Mouse (Mus musculus) urinary bladder, postnatal 25 days (tissue): ENCODE measurements at regions not wholly inside any gene's neighbourhood (a gene's known extent, or its start where the extent isn't known, plus 50 kb on each side); places are given as distances from the start of the nearest gene placed in this dataset.
"Not testable (repeated sequence)": the region's sequence is repeated elsewhere in the genome, so short reads cannot be mapped to it uniquely, and the experiment has no call there.

Source experiments
- DNase-seq: peaks from one replicate; pipeline ENCODE4 v3.0.0; 2022; ENCODE audit warnings: low spot score

DNA sequence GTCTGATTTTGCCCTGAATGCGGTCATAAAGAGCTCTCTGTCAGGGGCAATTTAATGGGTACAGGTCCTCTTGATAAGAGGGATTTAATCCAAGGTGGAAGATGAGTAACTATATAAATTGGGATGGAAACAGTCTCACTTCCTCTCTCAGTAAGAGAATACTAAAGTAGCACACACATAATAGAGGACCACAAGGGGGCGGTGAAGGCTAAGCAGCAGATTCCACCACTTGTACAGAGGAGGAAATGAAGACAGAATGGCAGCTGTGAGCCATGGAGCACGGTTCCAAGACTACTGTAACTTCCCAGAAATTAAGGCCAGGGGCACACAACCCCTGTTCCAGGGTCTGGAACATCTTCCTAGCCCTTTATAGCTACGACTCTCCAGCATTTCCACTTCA, 262.6 kb upstream of the Ywhaq start:
- DNase-seq: peak; percentile 26

DNA sequence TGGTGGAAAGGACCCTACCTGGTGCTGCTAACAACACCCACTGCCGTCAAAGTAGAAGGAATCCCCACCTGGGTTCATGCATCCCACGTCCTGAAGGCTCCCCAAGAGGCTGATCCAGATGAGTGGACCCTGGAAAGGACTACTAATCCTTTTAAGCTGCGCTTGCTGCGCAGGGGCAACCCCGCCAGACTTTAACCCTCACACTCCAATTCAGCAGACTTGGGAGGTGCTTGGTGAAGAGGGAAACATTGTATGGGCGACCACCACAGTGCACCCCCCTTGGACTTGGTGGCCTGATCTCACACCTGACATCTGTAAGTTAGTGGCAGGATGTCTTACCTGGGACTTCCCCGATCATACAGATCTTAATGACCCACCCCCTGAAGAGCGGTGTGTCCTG, 231.9 kb upstream of the Ywhaq start:
- DNase-seq: not testable (repeated sequence)

DNA sequence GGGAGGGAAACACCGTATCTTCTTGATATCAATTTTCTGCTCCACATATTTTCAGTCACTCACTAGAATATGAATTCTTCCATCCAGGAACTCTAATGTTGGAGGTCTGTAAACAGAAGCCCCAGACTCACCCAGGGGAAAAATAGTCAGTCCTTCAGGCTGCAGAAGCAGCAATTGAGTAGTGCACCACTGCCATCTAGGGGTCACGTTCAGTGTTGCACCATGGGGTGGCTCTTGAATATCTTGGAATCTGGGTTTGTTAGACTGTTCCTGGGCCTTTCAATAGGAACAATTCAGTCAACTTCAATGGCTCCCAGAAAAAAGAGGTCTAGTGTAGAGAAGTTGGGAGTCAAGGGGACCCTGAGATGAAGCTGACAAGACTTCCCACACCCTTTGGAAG, 196.3 kb upstream of the Ywhaq start:
- peak; percentile 48 for DNase-seq

GRCm38 (mm10) chr12:21568415-21569040, 151.1 kb upstream of the Ywhaq start:
- no peak for DNase-seq

GRCm38 (mm10) chr12:21543962-21544361, 126.5 kb upstream of the Ywhaq start:
- DNase-seq: not testable (repeated sequence)

GRCm38 (mm10) chr12:21543153-21543894, 125.9 kb upstream of the Ywhaq start:
- DNase-seq: peak; percentile 59

GRCm38 (mm10) chr12:21531766-21532165, 114.3 kb upstream of the Ywhaq start:
- no peak for DNase-seq

DNA sequence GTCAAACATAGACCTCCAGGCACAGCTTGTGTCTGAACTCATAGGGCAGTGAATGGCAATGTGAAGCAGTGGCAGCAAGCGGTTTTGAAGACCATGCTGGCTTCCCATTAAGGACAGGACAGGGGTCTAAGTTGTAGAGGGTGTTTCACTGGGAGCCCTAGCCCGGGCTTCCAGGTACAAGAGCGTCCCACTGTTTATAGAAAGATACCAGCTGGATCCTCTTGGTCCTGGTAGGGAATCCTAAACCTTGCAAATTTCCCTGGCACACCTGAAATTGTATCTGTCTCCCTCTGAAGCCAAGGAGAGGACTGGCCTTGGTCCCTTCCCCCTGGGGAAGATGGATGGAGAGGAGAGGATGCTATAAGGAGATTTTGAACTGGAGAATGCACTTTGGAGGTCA, 111.9 kb upstream of the Ywhaq start:
- DNase-seq: not testable (repeated sequence)

DNA sequence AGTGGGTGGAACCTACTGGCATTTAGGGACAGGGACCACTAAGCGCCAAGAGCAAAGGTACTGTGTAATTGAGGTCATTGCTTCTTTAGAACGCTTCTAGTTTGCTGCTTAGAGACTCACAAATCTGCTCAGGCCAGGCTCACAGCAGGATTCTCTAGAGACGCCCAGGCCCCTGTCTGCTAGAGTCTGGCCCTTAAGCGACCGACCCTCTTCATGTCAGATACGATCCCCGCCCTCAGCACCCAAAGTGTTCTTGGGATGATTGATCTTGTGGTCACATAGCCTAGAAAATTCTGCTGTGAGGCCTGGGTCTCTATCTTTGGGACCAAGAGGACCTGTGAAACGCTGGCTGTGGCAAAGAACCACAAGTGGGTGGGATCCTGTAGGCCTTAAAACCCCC, 109.9 kb upstream of the Ywhaq start:
- DNase-seq: not testable (repeated sequence)

DNA sequence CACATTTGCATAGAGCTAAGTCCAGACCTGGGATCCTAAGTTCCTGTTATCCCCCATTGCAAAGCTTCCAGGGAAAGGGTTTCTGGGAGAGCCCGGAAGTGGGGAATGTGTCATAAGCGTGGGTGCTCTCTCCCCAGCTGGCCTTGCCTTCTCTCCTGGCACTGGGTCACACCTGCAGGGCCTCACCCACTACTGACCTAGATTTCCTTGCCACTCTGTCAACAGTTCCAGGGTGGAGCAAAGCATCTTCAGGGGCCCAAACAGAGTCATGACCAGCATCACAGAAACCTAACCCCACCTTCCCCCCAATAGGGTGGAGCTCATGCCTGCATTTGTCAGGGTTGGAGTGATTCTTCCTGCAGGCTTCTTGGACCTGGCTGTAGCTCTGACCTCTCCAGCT, 109.5 kb upstream of the Ywhaq start:
- not testable (repeated sequence) for DNase-seq

DNA sequence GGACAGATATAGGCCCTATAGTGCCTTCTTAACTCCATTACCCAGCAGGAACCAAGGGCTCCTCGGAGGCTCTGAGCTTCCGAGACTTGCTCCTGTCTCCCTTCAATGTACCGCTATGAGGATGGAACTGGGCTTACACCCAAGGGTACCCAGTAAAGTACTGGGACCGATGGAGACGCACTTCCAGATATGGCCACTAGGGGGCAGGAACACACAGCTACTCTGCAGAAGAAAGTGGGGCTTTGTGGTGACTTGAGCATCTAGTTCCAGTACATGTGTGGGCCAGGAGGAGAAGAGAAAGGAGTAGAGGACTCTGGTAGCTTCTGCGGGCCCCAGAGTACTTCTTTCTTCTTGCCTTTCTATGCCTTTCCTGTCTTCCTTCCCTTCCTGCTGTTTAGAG, 108.1 kb upstream of the Ywhaq start:
- not testable (repeated sequence) for DNase-seq

GRCm38 (mm10) chr12:21522621-21523020, 105.2 kb upstream of the Ywhaq start:
- DNase-seq: no peak

DNA sequence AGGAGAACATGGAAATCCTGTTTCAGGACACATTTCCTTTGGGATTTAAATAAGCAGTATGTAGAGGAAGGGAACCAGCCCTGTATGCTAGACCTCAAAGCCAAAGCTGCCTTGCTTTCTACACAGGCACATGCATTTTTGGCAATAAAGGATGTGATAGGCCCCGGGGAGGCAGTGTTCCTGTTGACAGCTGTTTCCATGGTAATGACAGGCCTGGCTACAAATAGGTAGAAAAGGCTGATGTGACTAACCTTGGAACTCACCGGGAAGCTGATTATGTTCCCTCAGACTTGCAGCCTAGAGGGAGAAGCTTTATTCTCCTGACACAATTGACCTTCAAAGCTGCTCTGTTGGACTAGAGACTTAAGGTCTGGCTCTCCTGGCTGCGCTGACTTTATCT, 101.6 kb upstream of the Ywhaq start:
- no peak for DNase-seq

DNA sequence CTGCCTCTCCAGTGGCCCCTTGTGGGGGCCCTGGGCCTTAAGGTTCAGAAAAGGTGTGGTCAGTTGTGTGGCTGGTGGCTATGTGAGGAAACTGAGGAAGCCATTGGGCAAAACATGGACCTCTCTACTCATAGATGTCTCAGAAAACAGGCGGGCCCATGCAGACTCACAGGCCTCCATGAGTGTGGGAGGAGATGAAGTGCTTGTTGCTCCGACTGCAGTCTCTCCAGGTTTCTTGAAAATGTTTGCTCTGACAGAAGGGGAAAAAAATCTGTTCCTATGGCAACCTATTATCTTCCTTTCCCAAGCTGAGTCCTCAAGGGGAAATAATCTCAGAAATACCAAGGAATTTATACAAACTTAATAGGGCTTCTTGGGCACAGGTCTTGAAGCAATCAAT, 95.3 kb upstream of the Ywhaq start:
- no peak for DNase-seq

- no peak for DNase-seq
Observed at GRCm38 (mm10) chr12:21511043-21511665, 93.7 kb upstream of the Ywhaq start.

DNA sequence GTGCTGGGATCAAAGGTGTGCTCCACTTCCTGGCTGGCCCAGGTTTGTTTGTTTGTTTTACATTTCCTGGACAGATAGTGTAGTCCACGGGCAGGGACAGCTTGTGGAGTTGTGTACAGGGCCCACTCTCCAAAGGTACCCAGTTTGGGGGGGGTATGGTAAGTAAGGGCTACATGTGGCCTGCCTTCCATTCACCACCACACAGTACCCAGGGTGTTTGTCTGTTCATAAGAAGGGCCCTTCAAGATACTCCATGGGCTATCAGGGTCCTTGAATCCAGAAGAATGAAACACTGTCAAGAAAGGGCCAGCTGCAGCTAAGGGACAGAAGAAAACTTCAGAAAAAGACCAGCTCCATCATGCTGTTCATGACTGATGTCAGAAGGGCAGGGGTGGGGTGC, 89.6 kb upstream of the Ywhaq start:
- no peak for DNase-seq

DNA sequence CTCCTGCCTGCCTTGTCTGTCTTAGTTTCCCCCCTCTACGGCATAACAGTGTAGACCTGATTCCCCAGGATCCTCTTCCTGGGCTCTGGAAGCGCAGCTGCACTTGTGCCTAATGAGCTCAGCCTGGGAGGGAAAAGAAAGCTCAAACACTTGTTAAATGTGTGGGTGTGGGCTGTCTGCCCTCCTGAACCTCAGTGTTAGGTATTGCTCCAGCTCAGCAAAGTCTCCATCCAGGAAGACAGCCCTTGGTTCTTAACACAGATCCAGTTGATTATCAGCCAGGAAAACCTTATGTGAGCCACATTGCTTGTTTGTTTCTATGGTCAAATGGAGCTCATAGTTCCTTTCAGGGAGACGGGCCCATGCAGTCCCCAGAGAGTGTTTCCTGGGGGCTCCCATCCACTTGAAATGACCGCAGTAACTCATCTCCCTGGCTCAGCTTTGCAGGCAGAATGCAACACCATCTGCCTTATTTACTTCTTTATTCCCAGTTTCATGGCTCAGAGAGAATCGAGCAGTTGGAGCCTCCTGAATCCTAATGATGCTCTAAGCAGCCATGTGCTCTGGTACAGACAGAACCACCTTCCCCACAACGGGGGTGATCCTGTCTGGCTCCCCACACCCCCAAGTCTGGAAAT, 88.4 kb upstream of the Ywhaq start:
- no peak for DNase-seq

DNA sequence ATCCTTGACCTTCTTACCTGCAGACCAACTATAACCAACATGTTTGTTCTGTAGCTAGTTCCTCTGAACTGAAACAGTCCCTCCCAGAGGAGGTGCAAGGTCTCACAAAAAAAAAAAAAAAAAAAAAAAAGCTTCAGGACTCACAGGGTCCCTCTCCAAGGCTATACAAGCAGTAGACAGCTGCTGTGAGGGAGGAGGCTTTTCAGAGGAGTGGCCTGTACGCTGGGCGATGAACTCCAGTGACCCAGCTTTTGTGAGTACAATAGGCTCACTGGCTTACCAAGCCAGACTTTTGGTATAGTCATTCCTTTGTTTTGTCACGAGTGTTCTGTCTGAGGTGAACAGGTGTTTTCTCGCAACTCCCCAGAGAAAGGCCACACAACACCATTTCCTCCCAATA, 85.8 kb upstream of the Ywhaq start:
- no peak for DNase-seq

DNA sequence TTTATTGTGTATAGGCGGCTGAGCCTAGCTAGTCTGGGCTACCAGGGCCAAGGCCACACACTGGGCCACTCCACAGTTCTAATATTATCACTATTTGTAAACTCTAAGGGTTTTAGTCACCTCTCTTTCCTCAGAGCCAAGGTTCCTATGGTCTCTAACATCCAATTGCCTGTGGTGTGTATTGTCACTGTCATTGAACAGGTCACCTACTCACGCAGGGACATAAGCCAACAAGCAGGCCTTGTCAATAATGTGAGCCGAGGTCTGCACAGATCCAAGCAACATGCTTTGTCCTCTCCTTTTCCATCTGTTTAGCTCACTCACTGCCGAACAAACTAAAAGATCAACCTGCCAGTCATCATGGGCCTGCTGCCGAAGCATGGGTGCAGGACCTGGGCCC, 79.5 kb upstream of the Ywhaq start:
- DNase-seq: no peak

GRCm38 (mm10) chr12:21495511-21495910, 78.1 kb upstream of the Ywhaq start:
- no peak for DNase-seq

GRCm38 (mm10) chr12:21493471-21493870, 76.0 kb upstream of the Ywhaq start:
- no peak for DNase-seq

DNA sequence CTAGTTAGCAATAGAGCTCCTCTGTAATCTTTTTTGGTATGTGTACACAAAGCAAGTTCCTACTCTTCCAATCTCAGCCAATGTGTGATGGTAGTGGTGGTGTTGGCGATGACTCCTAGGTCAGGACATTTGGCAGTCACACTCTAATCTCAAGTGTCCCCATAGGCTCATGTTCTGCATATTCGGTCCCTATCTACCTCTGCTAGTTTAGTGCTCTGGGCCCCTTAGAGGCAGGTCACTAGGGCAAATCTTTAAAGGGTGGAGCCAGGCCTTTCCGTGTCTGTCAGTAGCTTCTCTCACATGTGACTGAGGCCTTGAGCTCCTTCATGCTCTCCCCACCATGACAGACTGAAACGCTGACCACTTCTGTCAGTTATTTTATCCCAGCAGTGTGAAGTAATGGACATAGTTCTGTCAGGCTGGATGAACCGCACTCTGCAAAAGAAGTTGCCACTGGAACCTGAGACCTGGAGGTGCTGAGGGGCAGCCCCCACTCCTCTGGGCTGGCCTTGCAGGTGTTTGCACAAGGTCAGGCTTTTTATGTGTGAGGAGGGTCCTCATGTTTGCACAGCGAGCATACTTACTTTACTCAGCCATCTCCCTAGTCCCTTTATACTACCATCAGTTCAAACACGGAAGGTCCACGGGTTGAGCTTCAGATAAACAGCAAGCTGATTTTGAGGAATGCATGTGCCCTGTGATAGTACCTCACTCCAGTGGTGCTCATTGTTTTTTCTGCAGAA, 75.3 kb upstream of the Ywhaq start:
- DNase-seq: no peak
